Mouse (Mus musculus): Measurements from ENCODE around the gene Olfr221. TPM values are rescaled to one million over a fixed set of nuclear protein-coding genes. Genes with fewer than 3 reads are reported as not detected.

The Olfr221 gene
- total RNA-seq, 2 experiments from 2014 or later: not detected

- DNase-seq (ENCODE audit: low spot score in 2 of 2): peak; percentile 98 to 99
Measured at GRCm38 (mm10) chr14:52019590-52020340, 22.5 kb downstream of the Olfr221 start.

GRCm38 (mm10) chr14:52019051-52019589 lies 23.1 kb downstream of the Olfr221 start:
- no peak for DNase-seq (ENCODE audit: low spot score in 2 of 2)

- DNase-seq (ENCODE audit: low spot score in 2 of 2): no peak
Measured at GRCm38 (mm10) chr14:52018248-52019050, 23.8 kb downstream of the Olfr221 start.

- no peak for DNase-seq (ENCODE audit: low spot score in 2 of 2)
Measured at GRCm38 (mm10) chr14:52017662-52018061, 24.6 kb downstream of the Olfr221 start.

GRCm38 (mm10) chr14:52016625-52017405 lies 25.4 kb downstream of the Olfr221 start:
- no peak for DNase-seq (ENCODE audit: low spot score in 2 of 2)

GRCm38 (mm10) chr14:52015445-52016100 lies 26.7 kb downstream of the Olfr221 start, which contains the start of gene Tmem253:
Gene Tmem253, plus strand, starts transcription at chr14:52015658.
- DNase-seq (ENCODE audit: low spot score in 2 of 2): no peak

- DNase-seq (ENCODE audit: low spot score in 2 of 2): no peak
Measured at GRCm38 (mm10) chr14:52014761-52015311, 27.4 kb downstream of the Olfr221 start.

GRCm38 (mm10) chr14:52014271-52014760 lies 27.9 kb downstream of the Olfr221 start:
- DNase-seq (ENCODE audit: low spot score in 2 of 2): no peak

GRCm38 (mm10) chr14:52013771-52014219 lies 28.5 kb downstream of the Olfr221 start:
- no peak for DNase-seq (ENCODE audit: low spot score in 2 of 2)

GRCm38 (mm10) chr14:52013021-52013610 lies 29.1 kb downstream of the Olfr221 start:
- no peak for DNase-seq (ENCODE audit: low spot score in 2 of 2)

- DNase-seq (ENCODE audit: low spot score in 2 of 2): no peak
Measured at GRCm38 (mm10) chr14:52012553-52012952, 29.7 kb downstream of the Olfr221 start.

GRCm38 (mm10) chr14:52012085-52012484 lies 30.2 kb downstream of the Olfr221 start:
- peak; percentile 61 to 78 for DNase-seq (ENCODE audit: low spot score in 2 of 2)

- no peak for DNase-seq (ENCODE audit: low spot score in 2 of 2)
Measured at GRCm38 (mm10) chr14:52011683-52012082, 30.6 kb downstream of the Olfr221 start.

GRCm38 (mm10) chr14:52010446-52011111 lies 31.7 kb downstream of the Olfr221 start:
- DNase-seq (ENCODE audit: low spot score in 2 of 2): peak in 1 of 2 experiments; percentile 64

GRCm38 (mm10) chr14:52009841-52010240 lies 32.4 kb downstream of the Olfr221 start:
- no peak for DNase-seq (ENCODE audit: low spot score in 2 of 2)

- DNase-seq (ENCODE audit: low spot score in 2 of 2): no peak
Measured at GRCm38 (mm10) chr14:52009361-52009760, 32.9 kb downstream of the Olfr221 start.

GRCm38 (mm10) chr14:52008321-52009203 lies 33.7 kb downstream of the Olfr221 start:
- peak; percentile 87 to 94 for DNase-seq (ENCODE audit: low spot score in 2 of 2)

- DNase-seq (ENCODE audit: low spot score in 2 of 2): no peak
Measured at GRCm38 (mm10) chr14:52006771-52007170, 35.5 kb downstream of the Olfr221 start.
